Mouse (Mus musculus): ENCODE results near the gene Zfp362. TPM values are rescaled to one million over a fixed set of nuclear protein-coding genes. Genes with fewer than 3 reads are reported as not detected.

Gene Zfp362
- total RNA-seq, 2 experiments from 2014 or later = 3.0 to 20.4 TPM

GRCm38 (mm10) chr4:128733496-128733895, 72.3 kb downstream of the Zfp362 start:
- ATAC-seq (ENCODE audit: poor library complexity, severe bottlenecking) = peak; percentile 75

- no peak for ATAC-seq (ENCODE audit: poor library complexity, severe bottlenecking)
These were observed 73.1 kb downstream of the Zfp362 start for GRCm38 (mm10) chr4:128732794-128733193.

- no peak for ATAC-seq (ENCODE audit: poor library complexity, severe bottlenecking)
These were observed 75.6 kb downstream of the Zfp362 start for GRCm38 (mm10) chr4:128730271-128730670.

GRCm38 (mm10) chr4:128729709-128730037, 76.2 kb downstream of the Zfp362 start:
- ATAC-seq (ENCODE audit: poor library complexity, severe bottlenecking) = peak; percentile 18; the same call in 1 of the 2 replicates

- no peak for ATAC-seq (ENCODE audit: poor library complexity, severe bottlenecking)
These were observed 76.7 kb downstream of the Zfp362 start for GRCm38 (mm10) chr4:128729033-128729708.

- ATAC-seq (ENCODE audit: poor library complexity, severe bottlenecking) = peak; percentile 20; the same call in 1 of the 2 replicates
These were observed 77.4 kb downstream of the Zfp362 start for GRCm38 (mm10) chr4:128728431-128728851.

- ATAC-seq (ENCODE audit: poor library complexity, severe bottlenecking) = peak; percentile 51
These were observed 78.0 kb downstream of the Zfp362 start for GRCm38 (mm10) chr4:128727721-128728430.

- ATAC-seq (ENCODE audit: poor library complexity, severe bottlenecking) = peak; percentile 79
These were observed 78.7 kb downstream of the Zfp362 start for GRCm38 (mm10) chr4:128727019-128727720.

GRCm38 (mm10) chr4:128724059-128724458, 81.8 kb downstream of the Zfp362 start:
- no peak for ATAC-seq (ENCODE audit: poor library complexity, severe bottlenecking)

- no peak for ATAC-seq (ENCODE audit: poor library complexity, severe bottlenecking)
These were observed 82.4 kb downstream of the Zfp362 start for GRCm38 (mm10) chr4:128723431-128723830.

Other genes starting within 250 kb of the Zfp362 start
- 1.5 and 3.0 TPM in 2 replicates for gene Zscan20, start 195.9 kb downstream of the Zfp362 start, total RNA-seq (2015)
- gene Zscan20, start 195.9 kb downstream of the Zfp362 start, total RNA-seq (2017) = 2.9 and 3.3 TPM in 2 replicates
- gene Tlr12, start 187.4 kb downstream of the Zfp362 start, total RNA-seq (2015) = 0.52 and 1.2 TPM in 2 replicates
- 0.55 and 0.85 TPM in 2 replicates for gene Tlr12, start 187.4 kb downstream of the Zfp362 start, total RNA-seq (2017)
- gene Phc2, start 151.3 kb downstream of the Zfp362 start, total RNA-seq (2015) = 34.1 and 34.5 TPM in 2 replicates
- gene Phc2, start 151.3 kb downstream of the Zfp362 start, total RNA-seq (2017) = 17.0 and 18.8 TPM in 2 replicates
- 0.09 and 0.21 TPM in 2 replicates for gene A3galt2, start 50.7 kb downstream of the Zfp362 start, total RNA-seq (2015)
- gene A3galt2, start 50.7 kb downstream of the Zfp362 start, total RNA-seq (2017) = 0.11 TPM in 1 of 2 replicates, not detected in the other
- gene Trim62, start 77.5 kb upstream of the Zfp362 start, total RNA-seq (2015) = 2.0 and 2.1 TPM in 2 replicates
- 0.81 and 0.84 TPM in 2 replicates for gene Trim62, start 77.5 kb upstream of the Zfp362 start, total RNA-seq (2017)
- gene Azin2, start 156.4 kb upstream of the Zfp362 start, total RNA-seq (2015) = 0.25 and 0.38 TPM in 2 replicates
- gene Azin2, start 156.4 kb upstream of the Zfp362 start, total RNA-seq (2017) = 0.29 and 1.5 TPM in 2 replicates
- gene Ak2, start 185.9 kb upstream of the Zfp362 start, total RNA-seq (2015) = 41.2 and 48.0 TPM in 2 replicates
- 69.0 and 71.2 TPM in 2 replicates for gene Ak2, start 185.9 kb upstream of the Zfp362 start, total RNA-seq (2017)